Mouse (Mus musculus) lung, adult 18-20 months (tissue): Measurements from ENCODE around the gene Afm.

Experiments used
- DNase-seq, 2 experiments: peaks; one replicate each; pipeline ENCODE4 v3.0.0; 2022; ENCODE audit warnings: mixed read lengths in 2 of 2

The Afm gene

GRCm38 (mm10) chr5:90518356-90519100 is at the start of gene Afm:
TSS of gene Afm (plus strand) at chr5:90518932.
- DNase-seq: no peak

- no peak for DNase-seq
Observed at GRCm38 (mm10) chr5:90470836-90471235, 47.9 kb upstream of the Afm start.

- DNase-seq: no peak
Observed at GRCm38 (mm10) chr5:90473902-90474301, 44.8 kb upstream of the Afm start.

- no peak for DNase-seq
Observed at GRCm38 (mm10) chr5:90474369-90474768, 44.4 kb upstream of the Afm start.

- DNase-seq: no peak
Observed at GRCm38 (mm10) chr5:90476741-90477140, 42.0 kb upstream of the Afm start.

GRCm38 (mm10) chr5:90477308-90478140 is 41.2 kb upstream of the Afm start:
- no peak for DNase-seq

GRCm38 (mm10) chr5:90478886-90479285 is 39.8 kb upstream of the Afm start:
- DNase-seq: no peak

GRCm38 (mm10) chr5:90485597-90485996 is 33.1 kb upstream of the Afm start:
- no peak for DNase-seq

- no peak for DNase-seq
Observed at GRCm38 (mm10) chr5:90488323-90488722, 30.4 kb upstream of the Afm start.

GRCm38 (mm10) chr5:90490518-90490917 is 28.2 kb upstream of the Afm start, which contains the start of gene Afp:
TSS of gene Afp (plus strand) at chr5:90490737.
- no peak for DNase-seq

GRCm38 (mm10) chr5:90492440-90492839 is 26.3 kb upstream of the Afm start:
- DNase-seq: no peak

GRCm38 (mm10) chr5:90494308-90494707 is 24.4 kb upstream of the Afm start:
- DNase-seq: no peak

- no peak for DNase-seq
Observed at GRCm38 (mm10) chr5:90499509-90499908, 19.2 kb upstream of the Afm start.

- peak; percentile 54 for DNase-seq
Observed at GRCm38 (mm10) chr5:90500714-90501113, 18.0 kb upstream of the Afm start.

GRCm38 (mm10) chr5:90501752-90502151 is 17.0 kb upstream of the Afm start:
- DNase-seq: no peak

- peak in 1 of 2 experiments; percentile 5 for DNase-seq
Observed at GRCm38 (mm10) chr5:90504742-90505141, 14.0 kb upstream of the Afm start.

GRCm38 (mm10) chr5:90506507-90506906 is 12.2 kb upstream of the Afm start:
- no peak for DNase-seq

GRCm38 (mm10) chr5:90507411-90507949 is 11.3 kb upstream of the Afm start:
- no peak for DNase-seq

- DNase-seq: no peak
Observed at GRCm38 (mm10) chr5:90509828-90510592, 8.7 kb upstream of the Afm start.

- no peak for DNase-seq
Observed at GRCm38 (mm10) chr5:90512288-90512955, 6.3 kb upstream of the Afm start.

GRCm38 (mm10) chr5:90515561-90515960 is 3.2 kb upstream of the Afm start:
- no peak for DNase-seq

GRCm38 (mm10) chr5:90551191-90551590 is 32.5 kb downstream of the Afm start:
- no peak for DNase-seq
